Mouse (Mus musculus) cerebellum, adult 2 months (tissue): Measurements from ENCODE around the gene Preb.
A peak's percentile ranks its signal among the peaks of the same experiment; 100 is the strongest.

ENCODE experiments used
- CTCF ChIP-seq: fragments of 200-500 bp; IDR thresholded peaks from 2 replicates; pipeline ENCODE4 v1.5.1; 2011; ENCODE audit warnings: low read depth, mild to moderate bottlenecking, control low read depth, low read length, moderate library complexity, borderline replicate concordance; ENCODE audit not compliant: insufficient read depth
- POLR2A ChIP-seq: fragments of 200-500 bp; IDR thresholded peaks from 2 replicates; pipeline ENCODE4 v1.6.1; 2011; ENCODE audit warnings: low read length, control low read depth, borderline replicate concordance; ENCODE audit not compliant: insufficient read depth

DNA sequence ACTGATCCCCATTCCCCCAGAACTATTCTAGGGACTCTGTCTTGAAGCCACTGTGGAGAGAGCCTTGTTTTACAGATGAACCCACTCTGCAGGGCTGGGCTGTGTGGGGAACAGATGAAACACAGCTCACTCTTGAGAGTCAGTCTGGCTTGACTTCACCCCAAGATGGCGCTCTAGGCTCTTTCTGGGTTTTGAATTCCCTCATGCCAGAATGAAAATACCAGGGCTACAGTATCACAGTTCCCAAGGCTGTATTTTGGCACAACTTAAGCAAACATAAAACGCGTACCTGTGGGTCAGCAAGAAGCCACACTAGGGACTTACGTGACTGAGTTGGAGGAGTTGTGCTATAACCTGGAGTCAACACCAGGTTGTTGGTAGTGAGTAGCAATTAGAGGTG is 30.0 kb downstream of the Preb start:
- TF ChIP-seq CTCF: peak; percentile 85
- no peak for TF ChIP-seq POLR2A
